Mouse (Mus musculus): ENCODE results near the gene Tppp2.

Gene Tppp2

GRCm38 (mm10) chr14:51918125-51918524, at the start of gene Tppp2:
Tppp2 (plus strand) TSS chr14:51918425.
- DNase-seq (ENCODE audit: low spot score in 2 of 2) = no peak

DNA sequence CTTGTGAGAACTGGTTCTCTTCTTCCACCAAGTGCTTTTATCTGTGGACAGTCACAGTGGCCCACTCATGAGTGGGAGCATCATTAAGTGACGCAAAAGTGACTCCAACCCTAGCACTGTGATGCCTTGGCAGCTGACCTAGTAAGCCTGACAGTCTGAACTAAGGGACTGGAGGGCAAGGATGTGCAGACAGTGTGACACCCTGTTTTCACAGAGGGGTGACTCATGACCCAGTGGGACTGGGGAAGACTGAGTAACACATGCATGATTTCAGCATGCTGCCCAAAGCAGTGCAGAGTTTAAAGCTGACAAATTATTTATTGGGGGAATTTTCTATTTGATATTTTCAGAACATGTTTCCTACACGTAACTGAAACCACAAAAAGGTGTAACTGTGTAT, 47.5 kb upstream of the Tppp2 start:
- no peak for DNase-seq (ENCODE audit: low spot score in 2 of 2)

GRCm38 (mm10) chr14:51871741-51872140, 46.5 kb upstream of the Tppp2 start:
- DNase-seq (ENCODE audit: low spot score in 2 of 2) = no peak

DNA sequence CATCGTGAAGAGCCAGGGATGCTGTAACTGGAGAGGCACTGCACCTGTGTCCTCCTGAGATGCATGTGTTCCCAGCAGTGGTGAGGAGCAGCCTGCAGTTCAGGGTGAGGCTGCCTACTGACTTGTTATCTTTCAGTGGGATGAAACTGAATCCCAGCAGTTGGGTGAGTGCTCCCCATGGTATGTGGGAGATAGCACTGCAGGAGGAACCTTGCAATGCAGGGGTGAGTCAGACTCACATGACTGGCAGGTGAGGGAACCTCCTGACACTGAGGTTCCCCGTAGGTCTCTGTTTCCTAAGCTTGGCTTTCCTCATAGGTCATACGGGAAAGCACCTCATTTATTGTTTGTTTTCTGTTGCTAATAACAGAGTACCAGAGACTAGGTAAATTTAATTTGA, 40.7 kb upstream of the Tppp2 start:
- no peak for DNase-seq (ENCODE audit: low spot score in 2 of 2)

DNA sequence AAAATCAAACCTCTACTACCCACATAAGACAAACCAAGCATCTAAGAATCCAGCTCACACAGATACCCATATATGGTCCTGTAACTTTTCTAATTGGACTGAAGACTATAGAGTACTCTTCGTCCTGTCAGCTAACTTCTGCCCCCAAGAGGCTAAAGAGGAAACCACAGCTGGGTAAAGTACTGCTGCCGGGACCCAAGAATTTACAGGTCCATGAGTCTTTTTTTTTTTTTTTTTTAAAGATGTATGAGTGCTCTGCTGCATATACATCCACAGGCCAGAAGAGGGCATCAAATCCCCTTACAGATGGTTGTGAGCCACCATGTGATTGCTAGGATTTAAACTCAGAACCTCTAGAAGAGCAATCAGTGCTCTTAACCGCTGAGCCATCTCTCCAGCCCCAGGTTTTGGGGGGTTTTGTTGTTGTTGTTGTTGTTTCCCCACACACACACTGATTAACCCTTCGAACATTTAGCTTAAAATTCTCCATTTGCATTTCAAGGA, 34.6 kb upstream of the Tppp2 start:
- DNase-seq (ENCODE audit: low spot score in 2 of 2) = peak; percentile 72 to 75

DNA sequence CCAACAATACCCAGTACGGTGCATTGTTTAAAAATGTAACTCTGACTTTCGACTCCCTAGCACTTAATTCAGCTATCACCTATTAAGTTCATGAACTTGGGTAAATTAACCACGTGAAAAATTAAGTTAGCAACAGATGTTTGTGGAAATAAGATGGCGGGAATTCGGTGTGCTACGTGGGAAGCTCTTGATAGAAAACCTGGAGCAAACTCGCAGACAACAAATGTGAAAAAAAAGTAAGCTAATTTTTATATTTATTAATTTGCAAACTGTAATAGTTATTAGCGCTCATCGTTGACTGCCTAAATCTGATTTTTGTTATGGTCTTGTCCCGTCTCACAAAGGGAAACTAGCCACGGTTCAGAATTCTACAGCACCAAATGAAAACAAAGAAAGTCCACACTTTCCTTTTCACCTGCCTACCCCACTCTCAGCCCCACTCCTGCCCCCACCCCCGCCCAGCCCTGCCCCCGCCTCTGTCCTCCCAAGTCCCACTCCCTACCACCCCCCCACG, 34.1 kb upstream of the Tppp2 start:
- DNase-seq (ENCODE audit: low spot score in 2 of 2) = no peak

DNA sequence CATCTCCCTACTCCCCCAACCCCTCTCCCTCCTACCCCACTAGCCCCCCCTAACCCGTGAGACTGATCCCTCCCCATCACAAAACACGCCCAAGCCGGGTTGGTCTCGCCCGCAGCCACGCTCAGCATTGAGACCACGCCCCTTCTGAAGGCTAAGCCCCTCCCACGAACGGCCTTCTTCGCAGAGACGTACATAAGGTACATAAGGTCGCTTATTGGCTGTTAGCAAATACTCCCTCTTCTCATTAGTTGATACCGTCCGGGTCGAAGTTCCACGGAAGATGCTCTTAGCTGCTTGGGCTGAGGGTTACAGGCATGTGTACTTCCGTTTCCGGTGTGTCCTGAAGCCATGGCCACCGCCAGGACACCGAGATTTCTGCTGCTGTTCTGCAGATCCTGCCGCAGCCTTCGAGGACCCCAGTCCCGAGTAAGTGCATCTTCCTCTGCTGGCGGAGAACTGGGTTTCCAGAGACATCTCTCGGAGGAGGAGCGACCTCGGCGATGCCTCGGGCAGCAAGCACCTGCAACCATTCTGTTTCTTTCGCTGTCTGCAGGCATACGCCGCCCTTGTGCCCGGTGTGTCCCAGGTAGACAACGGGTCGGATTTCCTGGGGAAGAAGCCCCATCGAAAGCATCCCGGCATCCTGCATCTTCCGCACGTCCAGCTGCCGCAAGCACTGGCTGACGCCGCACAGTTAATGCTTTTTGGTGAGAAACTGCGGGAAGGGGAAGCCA, 33.5 kb upstream of the Tppp2 start, which contains the start of gene Mettl17:
Mettl17 (plus strand) TSS at position 245 of the 734 bp plus-strand sequence.
- DNase-seq (ENCODE audit: low spot score in 2 of 2) = peak; percentile 90 to 94

DNA sequence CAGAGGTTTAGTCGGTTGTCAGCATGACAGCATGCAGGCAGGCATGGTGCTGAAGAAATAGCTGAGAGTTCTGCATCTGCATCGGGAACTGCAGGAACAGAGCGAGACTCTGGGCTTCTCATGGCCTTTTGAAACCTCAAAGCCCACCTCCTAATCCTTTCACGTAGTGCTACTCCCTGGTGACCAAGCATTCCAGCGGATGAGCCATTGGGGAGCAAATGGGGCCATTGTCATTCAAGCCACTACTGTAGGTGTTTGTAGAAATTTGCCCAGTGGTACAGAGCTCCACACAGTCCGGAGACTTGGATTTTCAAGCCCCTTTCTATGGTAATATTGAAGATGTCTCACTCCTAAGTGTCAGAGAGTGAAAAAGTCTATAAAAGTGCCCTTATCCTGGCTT, 32.2 kb upstream of the Tppp2 start:
- no peak for DNase-seq (ENCODE audit: low spot score in 2 of 2)

GRCm38 (mm10) chr14:51889833-51890232, 28.4 kb upstream of the Tppp2 start:
- DNase-seq (ENCODE audit: low spot score in 2 of 2) = no peak

- DNase-seq (ENCODE audit: low spot score in 2 of 2) = no peak
Measured at GRCm38 (mm10) chr14:51892191-51892939, 25.9 kb upstream of the Tppp2 start, which contains the start of gene Slc39a2. Slc39a2 (plus strand) TSS chr14:51892889.

DNA sequence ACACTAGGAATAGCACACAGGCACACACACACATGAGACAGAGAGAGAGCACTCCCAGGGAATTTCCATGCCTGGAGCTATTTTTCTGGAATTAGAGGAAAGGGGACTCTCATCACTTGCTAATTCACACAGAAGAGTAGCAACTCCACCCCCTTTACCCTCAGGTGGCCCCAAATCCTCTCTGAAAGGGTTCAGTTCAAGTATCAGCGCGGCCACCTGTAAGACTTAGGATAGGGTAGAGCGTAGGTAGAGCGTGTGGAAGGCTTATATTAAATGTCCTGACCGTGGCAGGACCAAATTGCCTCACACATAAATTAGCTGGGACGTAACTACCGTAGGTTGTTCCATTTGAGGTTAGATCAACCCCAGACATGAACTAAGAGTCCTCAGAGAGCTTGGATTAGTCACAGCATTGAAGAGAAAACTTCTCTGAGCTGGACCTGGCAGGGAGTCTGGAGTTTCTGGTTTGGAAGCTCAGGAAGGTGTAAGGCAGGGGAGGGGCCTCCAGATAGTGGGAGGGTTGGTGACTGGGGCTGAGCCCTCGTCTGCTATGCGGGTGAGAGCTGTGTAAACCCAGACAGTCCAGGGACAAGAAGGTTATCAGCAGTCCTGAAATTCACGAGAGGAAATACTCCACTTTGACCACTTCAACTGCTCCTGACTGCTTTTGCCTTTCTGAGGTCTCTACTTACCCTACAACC, 25.0 kb upstream of the Tppp2 start:
- DNase-seq (ENCODE audit: low spot score in 2 of 2) = peak in 1 of 2 experiments; percentile 42

DNA sequence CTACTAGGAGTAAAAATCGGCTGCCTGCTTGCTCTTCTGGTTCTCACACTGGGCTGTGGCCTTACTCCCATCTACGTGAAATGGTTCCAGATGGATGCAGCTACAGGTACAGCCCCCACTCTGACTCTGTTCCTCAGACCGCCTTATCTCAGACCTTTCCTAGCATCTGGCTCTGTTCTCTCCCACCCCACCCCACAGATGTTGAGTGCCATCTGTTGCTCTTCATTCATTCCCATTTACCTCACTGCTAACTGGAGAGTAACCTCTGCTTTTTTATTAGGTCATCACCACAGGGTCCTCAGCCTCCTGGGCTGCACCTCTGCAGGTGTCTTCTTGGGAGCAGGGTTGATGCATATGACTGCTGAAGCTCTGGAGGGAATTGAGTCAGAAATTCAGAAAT, 24.4 kb upstream of the Tppp2 start:
- DNase-seq (ENCODE audit: low spot score in 2 of 2) = no peak

- DNase-seq (ENCODE audit: low spot score in 2 of 2) = no peak
Measured at GRCm38 (mm10) chr14:51895071-51895470, 23.2 kb upstream of the Tppp2 start.

GRCm38 (mm10) chr14:51896019-51896418, 22.2 kb upstream of the Tppp2 start:
- DNase-seq (ENCODE audit: low spot score in 2 of 2) = no peak

DNA sequence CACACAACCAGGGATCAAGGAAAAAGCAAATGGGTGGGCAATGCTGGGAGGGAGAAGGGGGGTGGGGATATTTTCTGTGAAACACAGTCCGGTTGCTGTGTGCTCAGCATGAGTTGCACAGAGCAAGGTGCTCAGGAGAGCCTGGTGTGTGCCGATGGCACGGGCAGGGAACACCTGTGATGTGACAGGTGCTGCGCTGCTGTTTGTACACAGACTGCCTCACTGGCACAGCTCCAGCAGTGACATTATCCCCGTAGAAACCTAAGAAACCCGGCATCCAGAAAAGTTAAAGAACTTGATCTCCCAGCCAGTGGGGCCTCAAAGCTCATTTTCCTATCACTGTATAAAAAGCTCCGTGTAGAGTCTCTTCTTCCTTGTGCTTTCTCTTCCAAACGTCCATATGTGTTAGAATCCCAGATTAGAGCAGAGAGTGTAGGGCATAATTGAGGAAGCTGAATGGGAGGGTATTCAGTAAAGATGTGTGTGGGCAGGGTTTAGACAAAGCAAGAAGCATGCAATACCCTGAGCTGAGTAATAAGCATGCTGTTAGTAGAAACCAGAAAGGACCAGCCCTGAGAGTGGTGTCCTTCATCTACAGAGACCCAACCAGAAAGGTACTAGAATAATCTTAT, 21.6 kb upstream of the Tppp2 start:
- DNase-seq (ENCODE audit: low spot score in 2 of 2) = no peak

DNA sequence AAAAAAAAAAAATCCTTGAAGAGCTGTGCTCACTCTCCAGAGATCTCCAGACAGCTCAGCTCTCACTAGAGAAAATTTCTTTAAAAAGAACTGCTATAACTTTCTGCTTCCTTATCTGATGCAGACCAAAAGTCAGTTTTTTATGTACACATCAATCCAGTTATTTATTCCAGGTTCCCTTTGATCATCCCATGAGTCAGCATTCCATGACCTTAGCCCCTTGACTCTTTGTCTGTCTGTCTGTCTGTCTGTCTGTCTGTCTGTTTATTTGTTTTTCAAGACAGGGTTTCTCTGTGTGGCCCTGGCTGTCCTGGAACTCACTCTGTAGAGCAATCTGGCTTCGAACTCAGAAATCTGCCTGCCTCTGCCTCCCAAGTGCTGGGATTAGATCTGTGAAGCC, 18.9 kb upstream of the Tppp2 start:
- no peak for DNase-seq (ENCODE audit: low spot score in 2 of 2)

GRCm38 (mm10) chr14:51902806-51903710, 15.2 kb upstream of the Tppp2 start:
- DNase-seq (ENCODE audit: low spot score in 2 of 2) = peak; percentile 77 to 78

DNA sequence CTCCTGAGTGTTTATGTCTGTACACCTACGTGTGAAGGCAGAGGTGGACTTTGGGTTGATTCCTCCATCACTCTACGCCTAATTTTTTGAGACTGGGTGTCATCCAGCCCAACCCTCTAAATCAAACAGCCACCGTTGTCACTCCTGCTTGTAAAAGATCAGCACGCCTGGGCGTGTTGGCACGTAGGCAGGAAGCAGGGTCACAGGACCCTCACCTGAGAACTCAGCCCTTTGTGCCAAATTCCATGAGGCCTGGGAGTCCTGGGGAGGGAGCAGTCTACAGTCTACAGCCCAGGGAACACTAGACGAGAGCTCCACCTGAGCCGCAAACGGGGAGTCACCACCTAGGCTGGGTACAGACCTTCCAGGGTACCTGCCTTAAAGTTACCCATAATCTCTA, 14.4 kb upstream of the Tppp2 start:
- DNase-seq (ENCODE audit: low spot score in 2 of 2) = no peak

GRCm38 (mm10) chr14:51904706-51905105, 13.5 kb upstream of the Tppp2 start:
- no peak for DNase-seq (ENCODE audit: low spot score in 2 of 2)

DNA sequence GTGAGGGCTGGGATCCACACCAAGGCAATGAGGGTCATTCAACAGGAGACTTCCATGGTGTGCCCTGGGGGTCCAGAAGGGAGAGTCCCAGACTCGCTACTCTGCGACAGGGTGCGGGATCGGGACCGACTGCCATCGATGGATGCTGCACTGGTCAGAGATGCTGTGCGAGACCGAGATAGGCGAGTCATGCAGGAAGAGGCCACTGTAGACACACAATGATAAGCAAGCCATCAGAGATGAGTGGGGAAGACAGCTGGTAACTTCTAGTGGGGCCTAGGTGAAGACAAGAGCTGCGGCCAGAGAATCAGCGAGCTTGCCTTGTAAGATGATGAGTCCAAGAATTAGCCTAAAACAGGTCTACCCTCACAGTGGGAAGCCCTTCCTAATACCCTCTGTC, 12.1 kb upstream of the Tppp2 start:
- DNase-seq (ENCODE audit: low spot score in 2 of 2) = no peak

GRCm38 (mm10) chr14:51911301-51911700, 6.9 kb upstream of the Tppp2 start:
- DNase-seq (ENCODE audit: low spot score in 2 of 2) = no peak
